Comparison of ENCODE assay signal across 31 mouse cellular contexts in genomic region chr9:114506564-114506963, GRCm38 (mm10). TPM values are rescaled to one million over a fixed set of nuclear protein-coding genes. Genes with fewer than 3 reads are reported as not detected.
"Had no signal": no experiment of that assay in that cellular context is flagged by ENCODE, and none has a peak within 500 bp of the region (broad histone marks: within the 10 kb centered on the region; RNA-seq: fewer than 3 reads in every experiment).

No protein-coding gene starts in this region.

- ATAC-seq: forebrain, embryonic 13.5 days; forebrain, embryonic 14.5 days; forebrain, embryonic 15.5 days; forebrain, embryonic 16.5 days; forebrain, postnatal 0 days had no signal

- H3K27ac ChIP-seq: embryonic facial prominence, embryonic 10.5 days; embryonic facial prominence, embryonic 12.5 days; embryonic facial prominence, embryonic 13.5 days; embryonic facial prominence, embryonic 15.5 days; forebrain, embryonic 10.5 days; forebrain, embryonic 12.5 days; forebrain, embryonic 13.5 days; forebrain, embryonic 15.5 days; gastrocnemius, adult 2 months; heart, adult 2 months had no signal

- H3K9me3 ChIP-seq: embryonic facial prominence, embryonic 12.5 days; embryonic facial prominence, embryonic 13.5 days; embryonic facial prominence, embryonic 15.5 days; forebrain, embryonic 12.5 days; forebrain, embryonic 15.5 days had no signal

- DNase-seq: cerebellum, adult 9-10 months; cerebellum, adult 9-11 months; cerebellum, postnatal 10 days; cerebellum, postnatal 14 days; cerebellum, postnatal 25 days; cerebellum, postnatal 36 days; embryo, embryonic 11 days; forebrain, postnatal 0 days; gastrocnemius, adult 2 months; gastrocnemius, postnatal 10 days; gastrocnemius, postnatal 14 days; gastrocnemius, postnatal 25 days; gastrocnemius, postnatal 36 days; heart, adult 11 months; heart, adult 18-20 months; heart, adult 2 months had no signal

- H3K4me3 ChIP-seq: embryonic facial prominence, embryonic 10.5 days; embryonic facial prominence, embryonic 12.5 days; embryonic facial prominence, embryonic 13.5 days; embryonic facial prominence, embryonic 15.5 days; erythroblast, embryonic 14.5 days; forebrain, embryonic 10.5 days; forebrain, embryonic 12.5 days; forebrain, embryonic 13.5 days; forebrain, embryonic 15.5 days; gastrocnemius, adult 2 months; heart, adult 2 months had no signal

- H3K27me3 ChIP-seq: embryonic facial prominence, embryonic 12.5 days; embryonic facial prominence, embryonic 13.5 days; embryonic facial prominence, embryonic 15.5 days; forebrain, embryonic 12.5 days; forebrain, embryonic 13.5 days; forebrain, embryonic 15.5 days had no signal

- H3K4me2 ChIP-seq: embryonic facial prominence, embryonic 12.5 days; embryonic facial prominence, embryonic 13.5 days; embryonic facial prominence, embryonic 15.5 days; forebrain, embryonic 12.5 days; forebrain, embryonic 13.5 days; forebrain, embryonic 15.5 days had no signal

- H3K4me1 ChIP-seq: embryonic facial prominence, embryonic 10.5 days; embryonic facial prominence, embryonic 12.5 days; embryonic facial prominence, embryonic 13.5 days; embryonic facial prominence, embryonic 15.5 days; forebrain, embryonic 10.5 days; forebrain, embryonic 12.5 days; forebrain, embryonic 13.5 days; forebrain, embryonic 15.5 days had no signal

- H3K36me3 ChIP-seq: embryonic facial prominence, embryonic 13.5 days; embryonic facial prominence, embryonic 15.5 days; forebrain, embryonic 15.5 days had no signal

- H3K9ac ChIP-seq: embryonic facial prominence, embryonic 12.5 days; embryonic facial prominence, embryonic 13.5 days; embryonic facial prominence, embryonic 15.5 days; forebrain, embryonic 12.5 days; forebrain, embryonic 13.5 days; forebrain, embryonic 15.5 days; forebrain, postnatal 0 days had no signal

RNA-seq across cellular contexts. Expression of gene Ccr4, which starts 1.8 kb away (rescaled TPM):
- polyA plus RNA-seq: cortical plate, adult 2 months; embryonic facial prominence, embryonic 11.5 days; embryonic facial prominence, embryonic 12.5 days; erythroblast, embryonic 14.5 days; forebrain, embryonic 10.5 days; forebrain, embryonic 11.5 days; forebrain, embryonic 12.5 days; forebrain, embryonic 13.5 days; forebrain, embryonic 14.5 days; forebrain, embryonic 15.5 days; forebrain, embryonic 16.5 days; forebrain, postnatal 0 days; heart, adult 2 months had no signal

RNA-seq across cellular contexts. Expression of gene C130032M10Rik, which starts 8.9 kb away (rescaled TPM):
- polyA plus RNA-seq: cortical plate, adult 2 months; embryonic facial prominence, embryonic 11.5 days; erythroblast, embryonic 14.5 days; forebrain, embryonic 11.5 days; forebrain, embryonic 12.5 days; forebrain, embryonic 13.5 days; forebrain, embryonic 14.5 days; forebrain, embryonic 15.5 days; forebrain, embryonic 16.5 days; forebrain, postnatal 0 days; gonadal fat pad, adult 2 months; heart, adult 2 months had no signal

RNA-seq across cellular contexts. Expression of gene Trim71, which starts 57.6 kb away (rescaled TPM):
- polyA plus RNA-seq: erythroblast, embryonic 14.5 days; gonadal fat pad, adult 2 months; heart, adult 2 months had no signal
